Mouse (Mus musculus): Measurements from ENCODE around the gene Atp1b3.
"Not testable (repeated sequence)": the region's sequence is repeated elsewhere in the genome, so short reads cannot be mapped to it uniquely, and the experiment has no call there.

The Atp1b3 gene

DNA sequence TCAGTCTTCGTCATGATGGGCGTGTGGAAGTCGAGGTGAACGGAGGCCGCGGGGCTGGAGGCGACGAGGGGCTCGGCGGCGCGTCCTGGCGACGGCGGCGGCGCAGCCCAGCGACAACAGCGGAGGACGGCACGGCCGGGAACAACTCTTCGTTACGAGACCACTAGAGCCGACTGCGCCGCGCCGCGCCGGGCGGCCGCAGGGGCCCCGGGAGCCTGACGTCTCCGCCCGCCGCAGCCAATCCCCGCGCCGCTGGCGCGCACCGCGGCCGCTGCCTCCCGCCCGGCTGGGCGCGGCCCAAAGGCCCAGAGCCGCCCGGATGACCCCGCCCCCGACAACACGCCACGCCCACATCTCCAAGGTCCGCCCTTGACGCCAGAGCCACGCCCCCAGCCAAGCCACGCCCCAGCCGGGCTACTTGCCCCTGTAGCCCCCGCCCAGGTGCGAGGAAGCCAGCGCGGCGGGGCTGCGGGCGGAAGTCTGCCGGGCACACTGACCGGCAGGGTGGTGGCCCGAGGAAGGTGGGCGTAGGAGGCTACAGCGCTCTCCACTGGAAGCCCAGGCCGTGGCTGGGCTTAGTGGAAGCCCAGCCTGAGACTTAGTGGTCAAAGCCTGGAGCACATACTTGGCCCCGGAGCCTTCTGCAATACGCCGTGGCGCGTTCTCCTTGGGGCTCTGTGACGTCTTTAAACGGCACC is at the start of gene Atp1b3:
Gene Atp1b3 (minus strand): TSS at position 302 of the 698 bp plus-strand sequence.
- peak; percentile 100 for DNase-seq (ENCODE audit: low spot score in 2 of 2)

DNA sequence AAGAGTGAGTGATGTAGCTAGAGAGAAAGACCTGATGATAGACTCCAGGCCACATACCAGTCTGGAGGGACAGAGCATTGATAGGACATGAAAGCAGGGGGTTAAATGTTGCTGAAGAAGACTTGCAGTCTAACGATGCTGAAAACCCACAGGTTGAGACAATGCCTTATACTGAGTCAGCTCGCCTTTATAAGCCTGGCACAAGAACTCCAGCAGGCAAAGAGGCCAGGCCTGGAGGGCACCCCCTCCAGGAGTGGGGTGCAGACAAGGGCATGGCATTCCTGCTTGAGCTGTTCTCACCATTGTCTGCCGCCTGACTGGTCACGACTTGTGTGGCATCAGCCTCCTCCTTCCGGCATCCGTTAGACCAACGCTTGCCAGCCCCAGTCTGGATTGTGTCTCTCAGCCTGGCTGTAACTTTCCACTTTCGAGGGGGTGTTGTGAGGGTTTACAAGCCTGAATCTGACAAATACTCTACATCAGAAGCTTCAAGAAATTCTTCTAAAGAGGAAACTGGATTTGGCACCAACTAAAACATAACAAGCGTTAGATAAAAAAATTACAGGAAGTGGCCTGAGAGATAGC is 48.7 kb upstream of the Atp1b3 start:
- DNase-seq (ENCODE audit: low spot score in 2 of 2), result no peak

DNA sequence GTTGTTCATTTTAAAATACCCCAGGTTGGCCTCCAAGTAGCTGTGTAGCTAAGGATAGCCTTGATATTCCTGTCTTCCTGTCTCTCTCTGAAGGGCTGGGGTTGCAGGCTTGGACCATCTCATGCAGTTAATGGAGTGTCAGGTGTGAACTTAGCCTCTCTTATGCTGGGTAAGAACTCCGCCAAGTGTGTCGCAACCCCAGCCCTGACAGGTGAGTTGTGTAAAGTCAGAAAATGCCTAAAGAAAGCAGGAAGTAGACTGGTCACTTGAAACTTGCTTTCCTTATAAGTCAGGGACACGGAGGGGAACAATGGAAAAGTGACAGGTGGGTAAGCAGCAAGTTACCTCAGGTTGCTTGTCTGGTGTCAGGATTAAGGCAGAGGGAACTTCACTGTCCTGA is 40.1 kb upstream of the Atp1b3 start:
- DNase-seq (ENCODE audit: low spot score in 2 of 2), result no peak

DNA sequence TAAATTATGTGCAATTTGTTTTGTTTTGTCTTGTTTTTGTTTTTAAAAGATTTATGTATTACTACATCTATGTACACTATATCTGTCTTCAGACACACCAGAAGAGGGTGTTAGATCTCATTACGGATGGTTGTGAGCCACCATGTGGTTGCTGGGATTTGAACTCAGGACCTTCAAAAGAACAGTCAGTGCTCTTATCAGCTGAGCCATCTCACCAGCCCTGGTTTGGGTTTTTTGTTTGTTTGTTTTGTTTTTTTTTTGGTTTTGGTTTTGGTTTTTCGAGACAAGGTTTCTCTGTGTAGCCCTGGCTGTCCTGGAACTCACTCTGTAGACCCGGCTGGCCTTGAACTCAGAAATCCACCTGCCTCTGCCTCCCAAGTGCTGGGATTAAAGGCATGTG is 35.7 kb upstream of the Atp1b3 start:
- not testable (repeated sequence) for DNase-seq (ENCODE audit: low spot score in 2 of 2)

DNA sequence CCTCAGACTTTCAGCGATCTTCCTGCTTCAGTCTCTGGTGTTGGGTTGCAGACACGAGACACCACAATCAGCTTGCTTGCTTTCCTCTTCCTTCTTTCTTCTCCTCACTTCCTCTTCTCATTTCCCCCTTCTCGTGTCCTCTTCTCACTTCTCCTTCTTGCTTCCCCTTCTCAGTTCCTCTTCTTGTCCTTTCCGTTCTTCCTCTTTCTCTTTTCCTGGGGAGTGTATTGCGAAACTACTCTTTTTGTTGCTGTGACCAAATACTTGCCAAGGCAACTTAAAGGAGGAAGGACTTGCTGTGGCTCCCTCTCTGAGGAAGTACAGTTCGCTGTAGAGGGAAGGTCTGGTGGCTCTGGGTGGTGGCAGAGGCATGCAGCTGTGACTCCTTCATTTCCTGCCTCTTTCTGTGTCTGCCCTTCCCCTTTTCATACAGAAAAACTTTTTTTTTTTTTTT is 35.2 kb upstream of the Atp1b3 start:
- DNase-seq (ENCODE audit: low spot score in 2 of 2), result no peak

DNA sequence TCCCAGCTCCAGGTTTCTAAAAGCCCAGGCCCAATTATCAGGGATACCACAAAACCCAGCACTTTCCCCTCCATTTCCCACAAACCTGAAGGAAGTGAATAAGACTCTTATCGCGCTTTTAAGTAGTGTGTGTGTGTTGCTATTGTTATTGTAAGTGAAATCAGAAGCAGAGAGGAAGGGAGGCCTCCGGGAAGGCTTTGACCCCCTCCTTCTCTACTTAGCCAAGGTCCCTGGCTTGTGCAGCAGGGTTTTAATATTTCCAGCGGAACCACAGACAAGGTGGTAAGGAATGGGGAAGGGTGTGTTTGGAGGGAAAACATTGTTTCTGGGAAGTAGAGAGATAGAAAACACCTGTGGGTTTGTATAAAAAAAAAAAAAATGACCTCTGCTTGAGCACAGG is 34.4 kb upstream of the Atp1b3 start:
- DNase-seq (ENCODE audit: low spot score in 2 of 2), result no peak

DNA sequence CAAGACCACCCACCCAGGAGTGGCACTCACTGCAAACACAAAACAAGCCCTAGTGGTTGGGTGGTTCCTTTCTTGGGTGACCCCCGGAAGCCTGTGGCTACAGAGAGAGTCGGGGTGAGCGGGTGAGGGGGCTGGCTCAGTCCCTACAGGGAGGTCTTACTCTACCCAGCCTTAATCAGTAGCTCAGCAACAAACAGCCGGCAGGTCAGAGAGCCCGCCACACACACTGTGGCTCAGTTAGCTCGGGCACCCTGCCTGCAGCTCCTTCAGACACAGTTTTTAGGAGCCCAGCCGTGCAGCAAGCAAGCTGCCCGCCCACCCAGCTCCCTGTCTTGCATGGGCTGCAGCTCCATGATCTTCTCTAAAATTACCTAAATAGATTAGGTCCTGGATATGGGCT is 33.9 kb upstream of the Atp1b3 start:
- no peak for DNase-seq (ENCODE audit: low spot score in 2 of 2)

DNA sequence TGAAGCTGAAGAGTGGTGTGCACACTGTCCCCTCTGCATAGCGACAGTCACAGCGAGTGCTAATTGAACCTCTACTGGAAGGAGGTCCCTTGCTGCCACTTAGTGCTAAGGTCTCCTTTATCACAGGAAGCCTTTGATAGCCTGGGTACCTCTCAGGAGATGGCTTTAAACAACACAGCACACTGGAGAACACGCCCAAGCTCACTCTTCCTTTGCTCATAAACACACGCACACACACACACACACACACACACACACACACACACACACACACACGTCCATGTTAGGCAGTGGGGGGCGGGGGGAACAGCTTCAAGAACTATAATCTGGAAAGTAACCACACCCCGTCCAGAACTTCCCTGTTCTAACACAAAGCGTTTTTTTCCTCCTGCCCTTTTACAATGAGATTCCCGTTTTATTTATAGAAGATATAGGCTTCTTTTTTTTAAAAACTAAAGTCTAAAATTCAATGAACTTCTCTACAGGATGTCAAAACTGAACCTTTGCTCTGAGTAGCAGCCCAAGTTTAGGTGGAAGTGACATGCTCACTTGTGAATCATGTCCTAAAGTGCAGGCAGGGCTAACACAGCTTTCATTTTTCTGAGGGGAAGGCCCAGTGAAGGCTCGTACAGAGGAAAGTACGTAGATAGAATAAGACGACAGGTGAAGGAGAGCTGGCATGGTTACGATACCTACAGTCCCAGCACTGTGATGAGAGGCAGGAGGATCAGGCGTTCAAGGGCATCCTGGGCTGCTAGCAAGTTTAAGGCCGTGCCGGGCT is 30.9 kb upstream of the Atp1b3 start:
- DNase-seq (ENCODE audit: low spot score in 2 of 2), result no peak

DNA sequence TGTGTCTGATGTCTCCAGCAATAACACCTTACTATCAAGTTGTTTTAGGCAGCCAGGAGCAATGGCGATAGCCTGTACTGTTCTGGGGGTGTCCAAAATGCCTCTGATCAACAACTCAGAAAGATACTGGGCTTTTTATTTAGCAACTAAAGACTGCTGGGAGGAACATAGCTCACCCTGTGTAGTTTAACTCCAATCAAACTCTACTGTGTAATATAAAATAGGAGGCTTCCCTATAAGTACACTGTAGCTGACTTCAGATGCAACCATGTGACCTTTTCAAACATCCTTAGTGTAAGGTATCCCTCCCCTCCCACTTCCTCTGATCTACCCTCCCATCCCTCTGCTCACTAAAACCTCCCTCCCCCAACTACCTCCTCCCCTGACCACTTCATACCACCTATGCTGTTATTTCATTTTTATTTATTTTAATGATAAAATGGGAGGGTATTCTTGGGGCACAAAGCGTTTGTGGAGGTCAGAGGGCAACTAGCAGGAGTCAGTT is 29.5 kb upstream of the Atp1b3 start:
- no peak for DNase-seq (ENCODE audit: low spot score in 2 of 2)

DNA sequence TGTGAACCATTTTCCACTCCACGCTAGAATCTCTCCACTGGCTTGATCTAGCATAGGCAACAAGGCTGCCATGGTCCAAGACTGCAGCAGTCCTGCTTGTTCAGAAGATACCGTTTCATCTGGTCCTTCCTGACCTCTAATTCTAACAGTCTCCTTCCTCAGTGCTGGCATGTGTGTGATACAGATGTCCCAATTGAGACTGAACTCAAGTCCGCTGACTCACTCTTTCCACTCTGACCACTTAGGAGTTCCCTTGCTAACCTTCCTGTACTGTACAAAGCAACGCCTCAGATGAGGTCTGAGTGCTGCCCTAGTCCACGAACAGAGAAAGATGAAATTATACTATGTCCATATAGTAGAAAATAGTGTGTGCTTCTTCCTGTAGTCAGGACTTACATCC is 28.9 kb upstream of the Atp1b3 start:
- no peak for DNase-seq (ENCODE audit: low spot score in 2 of 2)

DNA sequence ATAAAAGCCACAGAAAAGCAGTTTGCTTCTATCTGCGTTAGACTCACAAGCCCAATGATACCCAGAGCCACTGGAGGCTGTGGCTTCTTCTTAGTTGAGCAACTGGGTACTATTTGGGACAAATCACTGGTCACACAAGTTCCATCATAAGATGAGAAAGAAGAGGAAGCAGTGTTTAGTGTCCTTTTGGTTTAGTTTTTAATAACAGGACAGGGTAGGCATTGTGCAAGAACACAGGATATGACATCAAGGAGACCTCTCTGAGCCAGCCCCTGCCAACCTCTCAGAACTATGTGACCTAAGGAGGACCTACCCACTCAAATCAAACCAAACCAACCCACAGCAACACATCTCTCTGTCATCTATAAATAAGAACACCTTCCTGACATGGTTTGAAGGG is 27.7 kb upstream of the Atp1b3 start:
- DNase-seq (ENCODE audit: low spot score in 2 of 2), result no peak

DNA sequence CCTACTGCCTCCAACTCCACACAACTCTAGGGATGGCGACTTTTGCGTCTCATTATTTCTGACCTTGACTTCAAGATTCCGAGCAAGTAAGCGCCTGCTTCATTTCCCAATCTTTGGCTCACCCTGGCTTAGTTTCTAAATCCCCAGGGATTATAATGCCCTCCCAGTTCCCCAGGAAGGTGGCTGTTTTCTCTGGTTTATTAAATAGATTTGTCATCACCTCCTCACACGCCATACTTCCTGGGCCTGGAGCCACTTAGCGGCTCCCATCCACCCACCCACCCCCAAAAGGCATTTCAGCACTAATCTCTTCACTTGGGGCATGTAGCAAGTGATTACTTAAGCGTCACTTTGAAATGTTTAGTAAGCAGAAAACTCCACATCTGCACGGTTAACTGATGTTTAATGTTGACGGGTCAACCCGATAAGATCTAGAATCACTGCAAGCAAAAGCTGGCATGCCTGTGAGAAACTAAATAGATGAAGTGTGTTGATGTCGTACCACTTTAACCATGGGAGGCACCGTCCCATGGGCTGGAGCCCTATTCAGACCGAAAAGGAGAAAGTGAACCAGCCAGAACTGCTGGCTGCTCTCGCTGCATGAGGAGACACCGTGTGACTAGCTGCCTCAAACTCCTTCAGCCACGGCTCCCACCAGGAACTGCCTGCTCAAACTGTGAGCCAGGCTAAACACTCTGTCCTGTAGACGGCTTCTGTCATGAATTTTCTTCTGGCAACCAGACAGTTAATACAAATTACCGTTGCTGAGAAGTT is 19.7 kb upstream of the Atp1b3 start:
- peak in 1 of 2 experiments; percentile 29 for DNase-seq (ENCODE audit: low spot score in 2 of 2)

DNA sequence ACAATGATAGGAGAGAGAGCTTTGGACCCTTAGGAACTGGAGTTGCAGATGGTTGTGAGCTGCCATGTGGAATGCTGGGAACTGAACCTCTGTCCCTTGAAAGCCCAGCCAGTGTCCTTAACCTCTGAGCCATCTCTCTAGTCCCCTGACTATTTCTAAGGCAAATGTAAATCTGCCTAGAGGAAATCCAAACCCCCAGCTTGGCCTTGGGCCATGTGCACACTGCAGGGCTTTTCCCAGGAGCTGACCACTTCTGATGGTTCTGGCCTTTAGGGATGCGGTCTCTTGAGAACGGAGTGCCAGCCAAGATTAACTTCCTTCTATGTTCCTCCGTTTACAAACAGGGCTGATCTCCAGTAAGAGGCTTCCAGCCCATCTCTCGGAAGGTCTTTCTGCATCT is 18.5 kb upstream of the Atp1b3 start:
- DNase-seq (ENCODE audit: low spot score in 2 of 2), result no peak

DNA sequence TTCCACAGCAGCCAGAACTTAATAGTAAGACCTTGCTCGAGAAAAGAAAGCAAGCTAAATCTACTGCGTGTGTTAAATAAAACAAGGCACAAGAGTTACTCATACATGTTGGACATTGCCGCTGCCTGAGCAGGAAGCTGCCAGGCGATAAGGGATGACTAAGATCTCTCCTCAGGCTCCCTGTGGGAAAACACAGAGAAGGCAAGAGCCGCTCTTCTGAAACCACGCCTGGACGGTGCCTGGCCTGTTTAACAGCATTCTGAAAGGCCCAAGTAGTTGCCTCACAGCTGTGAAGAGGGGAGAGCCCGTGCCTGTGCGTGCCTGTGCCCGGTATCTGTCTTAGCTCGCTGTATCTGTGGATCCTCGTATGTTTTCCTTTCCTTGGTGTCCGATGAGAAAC is 17.2 kb upstream of the Atp1b3 start:
- DNase-seq (ENCODE audit: low spot score in 2 of 2), result peak; percentile 80 to 87

DNA sequence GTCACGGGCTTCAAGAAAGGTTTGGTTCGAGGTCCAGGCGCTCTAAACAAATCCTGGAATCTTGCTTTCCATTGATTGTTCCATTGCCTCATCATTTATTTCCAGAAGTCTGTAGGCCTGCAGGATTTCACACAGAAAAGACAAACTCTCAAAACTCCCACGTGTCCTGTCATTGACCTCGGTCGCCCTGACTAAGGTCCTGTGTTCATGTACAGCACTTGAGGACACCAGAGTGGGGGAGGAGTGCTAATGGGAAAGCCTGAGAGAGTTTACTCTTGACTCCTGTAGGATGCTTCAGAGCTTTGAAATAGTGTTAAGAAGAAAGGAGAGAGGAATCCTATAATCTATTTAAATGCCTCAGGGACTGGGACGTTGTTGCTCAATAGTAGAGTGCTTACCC is 15.3 kb upstream of the Atp1b3 start:
- no peak for DNase-seq (ENCODE audit: low spot score in 2 of 2)

DNA sequence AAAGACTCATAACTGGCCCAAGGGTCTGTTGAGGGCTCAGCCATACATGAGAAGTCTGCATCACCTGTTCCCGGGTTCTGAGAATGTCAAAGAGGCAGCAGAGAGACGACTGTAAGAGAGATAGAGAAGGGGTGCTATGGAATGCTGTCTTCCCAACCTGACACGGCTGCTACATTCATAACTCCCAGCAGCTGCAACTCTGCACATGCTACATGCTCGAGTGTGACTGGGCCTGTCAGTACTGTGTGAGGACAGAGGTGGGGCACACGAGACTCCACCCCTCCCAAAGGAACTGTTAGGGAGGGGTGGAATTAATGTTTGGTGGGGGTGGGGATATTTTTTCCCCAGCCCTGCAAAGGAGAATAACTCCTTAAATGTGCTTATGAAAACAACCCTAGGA is 14.5 kb upstream of the Atp1b3 start:
- no peak for DNase-seq (ENCODE audit: low spot score in 2 of 2)

DNA sequence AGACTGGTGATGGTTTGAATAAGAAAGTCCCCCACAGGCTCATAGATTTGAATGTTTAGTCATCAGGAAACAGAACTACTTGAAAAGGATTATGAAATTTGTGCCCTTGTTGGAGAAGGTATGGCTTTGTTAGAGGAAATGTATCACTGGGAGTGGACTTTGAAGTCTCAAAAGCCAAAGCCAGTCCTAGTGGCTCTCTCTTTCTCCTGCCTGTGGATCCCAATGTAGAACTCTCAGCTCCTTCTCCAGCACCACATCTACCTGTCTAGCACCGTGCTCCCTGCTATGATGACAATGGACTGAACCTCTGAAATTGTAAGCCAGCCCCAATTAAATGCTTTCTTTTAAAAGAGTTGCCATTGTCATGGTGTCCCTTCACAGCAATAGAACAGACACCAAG is 12.9 kb upstream of the Atp1b3 start:
- no peak for DNase-seq (ENCODE audit: low spot score in 2 of 2)

DNA sequence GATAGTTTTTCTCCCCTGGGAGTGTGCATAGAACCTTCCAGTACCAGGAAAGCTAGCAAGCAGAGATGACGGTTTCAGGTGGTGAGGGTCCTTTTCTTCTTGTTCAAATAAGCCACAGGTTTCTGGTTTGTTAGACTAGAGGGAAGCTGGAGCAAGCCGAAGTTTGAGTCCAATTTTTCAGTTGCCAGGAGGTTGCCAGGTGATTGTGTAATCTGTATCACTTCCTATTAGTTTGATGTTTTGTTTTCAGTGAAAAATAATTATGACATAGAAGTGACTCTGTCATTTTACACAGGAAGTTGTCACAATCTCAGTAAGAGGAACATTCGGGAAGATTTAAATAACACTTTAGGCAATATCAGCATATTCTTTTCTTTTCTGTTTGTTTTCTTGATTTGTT is 11.6 kb upstream of the Atp1b3 start:
- no peak for DNase-seq (ENCODE audit: low spot score in 2 of 2)

DNA sequence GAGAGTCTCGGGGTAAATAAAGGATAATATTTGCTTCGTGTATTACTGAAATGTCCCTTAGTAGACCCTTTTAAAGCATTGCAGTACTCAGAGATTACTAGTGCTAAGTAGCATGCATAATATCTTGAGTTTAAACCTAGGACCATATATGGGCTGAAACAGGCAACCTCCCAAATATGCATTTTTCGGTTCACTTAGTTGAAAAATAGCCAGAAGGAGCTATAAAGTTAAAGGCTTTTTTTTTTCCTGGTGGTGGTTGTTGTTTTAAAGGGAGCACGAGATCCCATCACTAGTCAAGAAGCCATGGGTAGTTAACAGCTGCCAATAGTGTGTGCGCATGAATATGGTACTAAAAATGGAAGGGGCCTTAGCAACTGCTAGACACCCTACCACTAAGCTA is 6.8 kb upstream of the Atp1b3 start:
- DNase-seq (ENCODE audit: low spot score in 2 of 2), result no peak

DNA sequence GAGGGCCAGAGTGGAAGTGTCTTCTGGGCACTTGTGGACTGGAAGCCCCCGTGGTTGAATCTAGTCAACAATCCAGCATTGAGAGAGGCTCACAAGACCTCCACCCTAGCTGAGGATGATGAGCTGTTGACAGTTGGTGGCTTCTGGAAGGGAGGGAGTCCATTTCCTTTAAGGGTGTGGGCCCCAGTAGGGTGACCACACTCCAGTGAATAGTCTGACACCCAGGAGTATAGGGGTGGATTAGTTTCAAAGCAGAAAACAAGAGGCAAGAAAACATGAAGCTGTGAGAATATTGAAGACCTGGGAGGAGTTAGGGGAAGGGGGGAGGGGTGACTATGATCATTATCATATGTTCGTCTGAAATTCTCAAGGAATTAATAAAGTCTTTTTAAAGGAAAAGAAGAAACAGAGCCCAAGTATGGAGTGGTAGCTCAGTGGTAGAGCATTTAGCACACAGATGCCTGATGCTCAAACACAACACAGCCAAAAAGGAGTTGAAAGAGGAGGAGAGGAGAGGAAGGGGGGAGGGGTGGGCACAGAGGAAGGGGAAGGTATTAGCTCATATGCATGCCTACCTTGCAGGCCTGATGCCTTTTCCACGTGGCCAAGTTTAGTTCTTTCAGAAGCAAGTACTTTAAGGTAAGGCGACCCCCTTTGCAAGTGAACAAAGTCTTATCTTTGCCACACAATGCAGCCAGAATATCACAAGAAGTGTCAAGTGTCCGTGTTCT is 5.6 kb upstream of the Atp1b3 start:
- DNase-seq (ENCODE audit: low spot score in 2 of 2), result no peak

DNA sequence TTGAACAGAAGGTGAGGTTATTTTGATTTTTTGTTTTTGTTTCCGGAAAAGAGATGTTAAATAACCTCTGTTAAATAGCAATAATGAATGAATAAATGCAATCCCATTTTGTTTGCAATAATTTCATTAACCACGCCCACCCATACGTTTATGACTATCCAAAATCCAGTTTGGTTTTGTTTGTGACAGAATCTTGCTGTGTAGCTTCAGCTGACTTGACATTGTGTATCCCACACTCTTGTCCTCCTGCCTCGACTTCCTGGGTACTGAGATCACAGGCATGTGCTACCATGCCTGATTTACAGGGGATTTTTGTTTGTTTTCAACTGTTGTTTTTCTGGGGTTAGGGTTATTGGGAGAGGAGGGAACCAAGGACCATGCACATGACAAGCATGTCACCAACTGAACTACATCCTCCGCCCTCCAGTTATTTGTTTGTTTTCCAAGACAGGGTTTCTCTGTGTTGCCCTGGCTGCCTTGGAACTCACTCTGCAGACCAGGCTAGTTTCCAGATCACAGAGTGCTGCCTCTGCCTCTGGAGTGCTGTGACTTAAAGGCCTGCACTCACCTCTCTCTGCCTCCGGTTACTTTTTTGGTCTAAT is 1.1 kb upstream of the Atp1b3 start:
- no peak for DNase-seq (ENCODE audit: low spot score in 2 of 2)
